Mouse (Mus musculus) retina, embryonic 14.5 days (tissue): ENCODE data around the gene Gpc6.
A peak's percentile ranks its signal among the peaks of the same experiment; 100 is the strongest.

ENCODE experiments used
- DNase-seq: peaks from one replicate; pipeline ENCODE4 v3.0.0-alpha.2; 2015; ENCODE audit warnings: low spot score

The Gpc6 gene

DNA sequence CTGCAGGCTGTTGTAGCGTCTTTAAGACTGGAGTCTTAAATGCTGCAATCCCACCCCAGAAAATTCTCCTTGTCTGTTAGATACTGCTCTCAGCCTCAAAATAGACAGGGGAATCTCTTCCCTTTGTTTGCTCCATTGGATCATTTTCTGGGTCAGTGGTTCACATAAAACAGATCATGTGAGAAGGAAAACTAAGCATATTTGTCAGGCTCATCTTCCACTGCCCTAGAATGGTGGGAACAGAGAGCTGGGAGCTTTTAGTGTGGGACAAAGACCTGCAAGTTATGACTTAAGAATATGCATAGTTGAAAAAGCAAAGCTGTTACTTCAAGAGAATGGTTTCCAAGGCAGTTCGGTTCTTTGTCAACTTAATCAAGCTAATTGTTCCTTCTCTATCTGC is 136.4 kb downstream of the Gpc6 start:
- peak; percentile 79 for DNase-seq

- peak; percentile 80 for DNase-seq
Observed at GRCm38 (mm10) chr14:117068179-117068578, 143.1 kb downstream of the Gpc6 start.

DNA sequence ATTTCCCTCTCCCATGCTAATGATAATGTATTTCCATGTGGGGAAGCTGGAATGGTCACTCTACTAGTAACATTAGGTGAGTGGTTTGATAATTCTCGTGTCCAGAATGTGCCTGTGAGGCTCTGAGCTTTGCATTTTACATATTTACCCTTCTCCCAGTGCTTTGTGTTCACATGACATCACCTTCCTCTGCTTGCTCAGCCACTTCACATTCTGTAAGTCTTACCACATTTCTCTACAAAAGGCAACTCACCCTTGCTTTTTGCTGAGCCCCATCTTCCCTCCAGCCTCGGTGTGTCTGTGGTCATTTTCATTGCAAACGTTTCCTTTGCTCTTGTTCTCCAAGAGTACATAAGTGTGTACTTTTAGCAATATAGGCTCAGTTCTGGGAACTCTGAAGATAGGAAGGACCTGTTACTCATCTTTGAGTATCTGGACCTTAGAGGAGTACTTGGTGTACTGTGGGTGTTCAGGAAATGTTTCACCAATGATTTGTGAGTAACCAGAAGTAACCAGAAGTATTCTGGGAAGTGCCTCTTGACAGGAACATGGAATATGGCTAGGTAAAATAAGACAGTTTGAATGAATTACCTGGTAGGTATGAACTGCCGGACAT is 145.5 kb downstream of the Gpc6 start:
- DNase-seq: no peak

DNA sequence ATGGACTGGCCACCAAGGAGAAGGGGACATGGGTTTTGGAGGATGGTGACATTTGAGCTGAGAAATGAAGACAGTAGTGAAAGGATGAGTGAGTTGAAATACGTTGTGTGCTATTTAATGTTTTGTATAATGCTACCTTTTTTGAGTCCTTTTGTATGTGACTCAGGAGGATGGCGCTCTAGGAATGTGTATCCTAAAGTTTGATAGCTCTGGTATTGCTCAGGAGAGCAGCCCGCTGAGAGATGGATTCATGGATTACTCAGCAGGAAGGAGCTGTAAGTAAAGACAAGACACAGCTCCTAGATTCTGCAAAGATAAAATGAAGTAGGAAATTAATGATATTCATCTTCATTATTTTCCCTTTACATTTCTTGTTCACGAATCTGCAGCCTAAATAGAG is 168.5 kb downstream of the Gpc6 start:
- no peak for DNase-seq

GRCm38 (mm10) chr14:117106900-117107299 is 181.8 kb downstream of the Gpc6 start:
- DNase-seq: no peak

DNA sequence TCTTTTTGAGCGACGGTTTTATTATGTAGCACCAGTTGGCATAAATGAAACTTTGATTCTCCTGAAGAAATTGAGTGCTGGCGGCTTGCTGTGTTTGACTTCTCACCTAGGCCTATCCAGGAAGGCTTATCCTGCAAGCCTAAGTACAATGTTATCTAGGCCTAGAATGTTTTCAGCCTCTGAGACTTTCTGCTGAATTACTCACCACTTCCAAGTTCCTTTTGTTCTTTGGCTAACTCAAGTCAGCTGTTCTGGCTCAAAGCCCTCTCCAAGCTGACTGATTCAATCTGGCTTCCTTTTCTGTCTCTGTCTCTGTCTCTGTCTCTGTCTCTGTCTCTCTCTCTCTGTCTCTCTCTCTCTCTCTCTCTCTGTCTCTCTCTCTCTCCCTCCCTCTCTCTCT is 188.0 kb downstream of the Gpc6 start:
- DNase-seq: no peak

- no peak for DNase-seq
Observed at GRCm38 (mm10) chr14:117122036-117122435, 196.9 kb downstream of the Gpc6 start.

DNA sequence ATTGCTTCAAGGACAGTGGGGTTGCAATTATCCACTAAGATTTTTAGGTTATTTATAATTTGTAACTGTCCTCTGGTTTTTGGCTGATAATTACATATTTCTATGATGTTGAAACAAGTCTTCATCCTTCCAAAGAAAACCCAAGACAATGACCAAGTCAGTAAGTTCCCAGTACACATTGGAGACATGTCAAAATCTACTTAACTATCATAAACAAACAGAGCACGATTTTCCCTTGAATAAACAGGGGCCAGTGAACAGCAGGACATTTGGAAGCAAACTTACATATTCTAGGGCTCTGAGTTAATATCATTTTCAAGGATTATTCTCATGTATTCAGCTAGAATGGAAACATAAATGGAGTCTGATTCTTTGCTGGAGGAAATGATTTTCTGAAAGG is 205.2 kb downstream of the Gpc6 start:
- no peak for DNase-seq

GRCm38 (mm10) chr14:117131324-117131723 is 206.2 kb downstream of the Gpc6 start:
- DNase-seq: no peak

DNA sequence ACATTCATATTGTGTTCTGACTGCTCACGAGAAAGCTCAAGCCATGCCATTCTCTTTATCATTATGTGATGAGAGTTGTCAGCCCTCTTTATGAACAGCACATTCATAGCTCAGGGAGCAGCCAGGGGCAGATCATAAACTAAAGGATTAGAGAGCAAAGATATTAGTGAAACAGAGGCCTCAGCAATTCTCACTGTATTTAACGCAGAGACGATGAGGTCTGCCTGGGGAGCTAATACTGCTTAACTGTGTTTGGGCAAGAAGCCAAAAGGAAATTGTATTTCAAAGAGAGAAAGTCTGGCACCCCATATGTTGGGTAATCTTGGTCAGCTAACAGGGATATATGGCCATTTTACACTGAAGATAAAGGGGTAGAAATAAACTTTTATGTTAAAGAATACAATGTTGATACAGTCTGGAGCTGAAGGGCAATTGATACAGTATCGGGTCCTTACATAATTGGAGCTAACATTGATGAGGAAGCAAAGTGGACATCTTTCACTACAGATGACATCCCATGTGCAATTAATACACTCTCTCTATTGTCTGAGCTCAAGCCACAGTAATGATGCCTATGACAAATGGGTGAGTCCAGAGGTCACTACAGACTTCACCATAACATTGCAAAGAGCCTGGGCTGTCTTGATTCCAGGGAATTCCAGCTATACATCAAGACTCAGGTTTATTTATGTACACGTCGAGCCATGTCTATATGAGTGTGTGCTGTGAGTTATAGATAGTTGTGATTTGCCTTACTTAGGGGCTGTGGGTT is 216.1 kb downstream of the Gpc6 start:
- peak; percentile 9 for DNase-seq

GRCm38 (mm10) chr14:117146089-117146488 is 221.0 kb downstream of the Gpc6 start:
- no peak for DNase-seq

DNA sequence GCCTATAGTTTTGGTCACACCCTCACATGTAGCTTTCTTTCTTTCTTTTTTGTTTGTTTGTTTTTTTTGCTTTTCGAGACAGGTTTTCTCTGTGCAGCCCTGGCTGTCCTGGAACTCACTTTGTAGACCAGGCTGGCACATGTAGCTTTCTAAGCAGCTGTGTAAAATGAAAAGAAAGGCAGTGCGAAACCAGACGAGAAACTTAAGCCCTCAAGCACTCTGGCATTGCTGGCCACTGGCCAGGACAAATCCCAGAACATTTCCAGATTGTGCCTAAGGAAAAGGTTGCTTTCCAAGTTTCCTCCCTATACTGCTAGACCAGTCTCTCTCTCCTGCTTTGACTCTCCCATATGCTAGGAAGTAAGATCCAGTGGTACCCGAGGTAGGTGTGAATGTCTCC is 221.6 kb downstream of the Gpc6 start:
- no peak for DNase-seq

DNA sequence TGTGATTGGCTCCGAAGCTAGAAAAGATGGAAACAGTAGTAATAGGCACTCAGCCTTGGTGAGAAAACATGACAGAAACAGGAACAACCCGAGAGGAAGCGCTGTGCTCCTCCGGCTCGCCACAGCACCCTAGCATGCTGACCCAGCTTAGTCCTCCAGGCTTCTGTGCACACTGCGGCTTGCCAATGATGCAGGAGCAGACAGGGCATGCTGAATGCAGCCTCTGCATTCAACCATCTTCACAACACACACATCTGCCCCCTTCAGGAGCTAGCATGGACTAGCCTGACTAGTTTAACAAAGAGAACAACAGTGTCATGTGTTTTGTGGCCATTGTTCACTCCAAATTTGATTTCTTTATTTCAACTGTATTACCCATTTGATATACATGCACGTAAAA is 226.5 kb downstream of the Gpc6 start:
- no peak for DNase-seq

- no peak for DNase-seq
Observed at GRCm38 (mm10) chr14:117155884-117156465, 230.9 kb downstream of the Gpc6 start.

DNA sequence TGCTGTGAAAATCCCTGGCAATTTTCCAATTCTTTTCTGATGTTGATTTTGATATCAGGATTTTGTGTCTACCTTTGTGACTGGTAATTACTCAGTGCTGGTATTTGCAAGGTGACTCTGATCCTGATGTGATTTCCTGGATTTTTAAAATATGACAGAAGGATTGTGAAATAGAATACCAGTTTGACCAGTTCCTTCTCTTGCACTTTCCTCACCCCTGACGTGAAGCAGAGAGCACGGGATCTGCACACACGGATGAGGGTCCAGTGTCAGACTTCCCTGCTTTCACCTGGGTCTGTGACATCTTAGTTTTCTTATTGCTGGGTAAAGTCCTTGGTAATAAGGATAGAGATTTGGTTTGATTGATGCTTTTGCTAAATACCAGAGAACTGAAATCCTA is 232.3 kb downstream of the Gpc6 start:
- no peak for DNase-seq

GRCm38 (mm10) chr14:117166350-117166749 is 241.2 kb downstream of the Gpc6 start:
- DNase-seq: no peak

- no peak for DNase-seq
Observed at GRCm38 (mm10) chr14:117193364-117193763, 268.2 kb downstream of the Gpc6 start.

DNA sequence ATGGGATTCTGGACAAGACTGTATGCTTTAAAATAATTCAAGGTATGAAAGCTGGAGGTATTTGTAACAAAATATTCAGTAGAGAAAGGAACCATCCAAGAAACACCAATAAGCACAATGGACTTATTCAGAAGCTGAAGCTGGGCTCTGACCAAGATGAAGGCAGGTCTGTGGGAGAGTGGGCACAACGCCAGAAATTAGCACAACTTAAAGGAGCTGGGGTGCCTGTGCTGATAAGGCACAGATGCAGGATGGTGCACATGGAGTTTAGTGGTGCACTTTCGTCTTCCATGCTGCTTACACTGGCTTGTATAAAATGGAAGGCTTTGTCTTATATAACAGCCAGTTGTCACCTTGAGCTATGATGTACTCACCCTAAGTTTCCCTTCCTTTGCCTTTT is 276.9 kb downstream of the Gpc6 start:
- DNase-seq: no peak

GRCm38 (mm10) chr14:117203960-117204359 is 278.8 kb downstream of the Gpc6 start:
- DNase-seq: no peak

DNA sequence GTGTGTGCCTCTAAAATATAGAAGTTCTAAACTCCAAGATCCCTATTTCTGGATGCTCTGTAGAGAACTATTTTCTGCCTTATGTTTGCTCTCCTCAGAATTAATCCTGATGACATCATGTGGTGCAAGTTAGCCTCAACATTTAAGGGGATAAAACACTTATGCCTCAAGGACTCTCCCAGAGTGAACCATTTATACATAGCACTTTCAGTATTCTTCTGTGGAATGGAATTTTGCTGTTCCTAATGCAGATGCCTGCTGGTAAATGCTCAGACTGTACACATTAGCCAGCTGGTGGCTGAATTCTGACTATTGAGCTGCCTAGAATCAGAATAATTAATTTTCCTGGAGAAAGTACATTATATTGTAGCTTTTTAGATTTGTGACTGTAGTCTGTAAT is 289.3 kb downstream of the Gpc6 start:
- DNase-seq: no peak

DNA sequence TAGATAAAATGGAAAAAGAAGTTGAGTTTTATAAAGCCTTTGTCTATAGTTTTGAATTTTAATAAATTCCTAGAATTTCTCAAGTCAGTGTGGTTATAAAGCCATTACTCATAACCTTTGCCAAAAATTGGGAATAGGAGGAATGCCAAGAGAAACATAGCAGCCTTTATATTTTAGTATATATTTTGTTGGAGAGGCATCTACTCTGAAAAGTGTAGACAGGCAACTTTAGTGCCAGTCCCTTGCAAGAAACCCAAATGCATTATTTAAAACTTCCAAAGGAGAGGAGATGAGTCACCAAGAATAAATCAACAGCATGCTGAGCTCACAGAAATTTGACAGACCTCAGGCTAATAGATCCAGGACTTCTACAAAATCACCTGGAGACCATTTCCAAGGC is 301.8 kb downstream of the Gpc6 start:
- no peak for DNase-seq

- no peak for DNase-seq
Observed at GRCm38 (mm10) chr14:117230476-117230875, 305.4 kb downstream of the Gpc6 start.

DNA sequence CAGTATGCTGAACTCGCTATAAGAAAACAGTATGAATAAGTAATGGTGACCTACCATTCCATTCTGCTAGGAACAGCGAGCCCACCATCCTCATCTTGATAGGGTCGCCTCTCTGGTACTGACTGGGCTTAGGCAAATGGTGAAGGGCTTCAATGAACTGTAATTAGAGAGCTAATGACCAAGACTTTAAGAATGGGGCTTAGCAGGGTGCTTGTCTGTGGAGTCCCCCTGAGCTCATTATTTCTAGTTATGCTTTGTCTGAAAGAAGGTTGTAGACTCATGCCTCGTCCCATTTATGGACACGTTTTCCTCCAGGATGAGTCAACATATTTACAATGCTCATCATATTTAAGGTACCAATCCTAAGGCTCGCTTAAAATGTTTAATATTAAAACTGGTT is 313.1 kb downstream of the Gpc6 start:
- DNase-seq: peak; percentile 71
